Mouse (Mus musculus): ENCODE measurements around the gene Rcor1. TPM values are rescaled to one million over a fixed set of nuclear protein-coding genes. Genes with fewer than 3 reads are reported as not detected.

Gene Rcor1
- polyA plus RNA-seq, 1 experiment from 2014 or later: 10.0 TPM

- 67% methylated on average over 6 of the region's 6 CpGs for WGBS
- Histone ChIP-seq H3K4me2 (no peak overlapping the region), H3K27ac (no peak overlapping the region), H3K9ac (no peak overlapping the region), H3K36me3 (no peaks in the 10 kb centered on the region), H3K4me3 (replicated peaks) (no peak overlapping the region), H3K27me3 (no peaks in the 10 kb centered on the region), H3K4me1 (peaks cover 40% of the 10 kb centered on the region), H3K9me3 (replicated peaks) (no peaks in the 10 kb centered on the region)
- peak; percentile 43; the same call in 1 of the 2 replicates for ATAC-seq (replicated peaks; ENCODE audit: low FRiP score)
Measured at GRCm38 (mm10) chr12:111005803-111006202, 33.3 kb upstream of the Rcor1 start.

DNA sequence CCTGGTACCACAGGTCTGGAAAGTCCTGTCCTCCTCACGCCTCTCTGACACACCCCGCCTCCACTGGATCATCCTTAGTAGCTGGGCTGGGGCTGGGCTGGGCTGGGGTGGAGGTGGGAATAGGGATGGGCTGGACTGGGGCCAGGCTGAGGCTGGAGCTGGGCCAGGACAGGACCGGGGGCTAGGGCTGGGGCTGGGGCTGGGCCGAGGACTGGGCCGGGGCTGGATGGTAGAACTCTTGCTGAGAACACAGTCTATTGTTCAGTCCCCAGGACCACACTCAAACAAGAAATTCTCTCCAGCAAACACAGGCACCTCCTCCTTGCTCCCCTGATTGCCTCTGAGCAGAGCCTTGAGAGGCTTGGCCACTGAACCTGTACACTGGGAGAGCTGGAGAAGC, 32.8 kb upstream of the Rcor1 start:
- H3K4me1 ChIP-seq: peaks cover 40% of the 10 kb centered on the region
- no peaks in the 10 kb centered on the region for H3K27me3 ChIP-seq
- H3K9ac ChIP-seq: no peak overlapping the region
- H3K4me3 ChIP-seq (replicated peaks): no peak overlapping the region
- 0 out of 2 replicates have a peak, but pooled peaks have one; percentile 37 for ATAC-seq (replicated peaks; ENCODE audit: low FRiP score)
- H3K36me3 ChIP-seq: no peaks in the 10 kb centered on the region
- H3K27ac ChIP-seq: peak overlapping the region; percentile 39
- no peaks in the 10 kb centered on the region for H3K9me3 ChIP-seq (replicated peaks)
- H3K4me2 ChIP-seq: no peak overlapping the region
- 70% methylated on average over 5 of the region's 5 CpGs for WGBS

DNA sequence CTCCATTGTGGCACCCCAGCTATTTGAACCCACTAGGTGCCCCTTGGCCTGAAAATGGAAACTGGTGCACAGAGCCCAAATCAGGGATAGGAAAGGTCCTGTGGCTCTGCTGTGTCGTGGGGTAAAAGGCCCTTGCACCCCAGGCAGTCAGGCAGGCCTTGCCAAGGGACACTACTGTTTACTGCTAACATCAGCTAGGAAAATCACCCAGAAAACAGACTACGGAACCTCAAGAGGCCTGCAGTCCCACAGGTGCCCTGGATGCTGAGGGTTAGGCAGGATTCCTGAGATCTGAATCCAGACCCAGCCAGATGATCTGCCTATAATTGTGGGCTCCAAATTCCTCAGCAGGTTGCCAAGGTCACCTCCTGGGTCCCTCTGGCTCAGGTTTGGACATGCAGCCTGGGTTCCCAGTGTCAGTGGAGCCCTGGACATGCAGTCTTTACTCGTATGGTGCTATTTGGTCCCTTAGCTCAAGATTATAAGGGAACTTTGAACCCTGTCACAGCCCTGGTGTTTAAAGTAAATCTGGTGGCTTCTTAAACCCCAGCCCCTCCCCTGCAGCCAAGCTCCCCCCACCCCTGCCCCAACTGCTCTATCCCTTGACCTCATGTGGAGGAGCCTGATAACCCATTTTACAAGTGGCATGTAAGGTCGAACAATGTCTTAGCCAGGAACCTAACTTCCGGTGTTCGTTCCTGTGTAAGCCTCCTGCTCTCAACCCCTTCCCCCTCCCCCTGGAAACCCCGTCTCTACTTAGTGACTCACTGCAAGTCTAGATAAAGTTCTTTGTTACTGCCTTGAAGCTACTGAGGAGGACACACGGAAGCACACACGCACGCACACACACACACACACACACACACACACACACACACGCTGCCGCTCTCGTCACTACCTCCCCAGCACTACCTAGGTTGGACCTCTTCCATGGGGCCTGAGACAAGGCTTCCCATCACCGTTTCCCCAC, 31.7 kb upstream of the Rcor1 start:
- H3K4me2 ChIP-seq: no peak overlapping the region
- H3K9ac ChIP-seq: no peak overlapping the region
- no peaks in the 10 kb centered on the region for H3K27me3 ChIP-seq
- no peaks in the 10 kb centered on the region for H3K9me3 ChIP-seq (replicated peaks)
- peak; percentile 49; the same call in 1 of the 2 replicates for ATAC-seq (replicated peaks; ENCODE audit: low FRiP score)
- peak overlapping the region; percentile 39 for H3K27ac ChIP-seq
- no peaks in the 10 kb centered on the region for H3K36me3 ChIP-seq
- H3K4me1 ChIP-seq: peaks cover 40% of the 10 kb centered on the region
- WGBS: 53% methylated on average over 14 of the region's 14 CpGs
- no peak overlapping the region for H3K4me3 ChIP-seq (replicated peaks)

- no peak overlapping the region for H3K9ac ChIP-seq
- no peak overlapping the region for H3K4me3 ChIP-seq (replicated peaks)
- H3K4me1 ChIP-seq: peaks cover 40% of the 10 kb centered on the region
- H3K36me3 ChIP-seq: no peaks in the 10 kb centered on the region
- no peak overlapping the region for H3K4me2 ChIP-seq
- 45% methylated on average over 11 of the region's 11 CpGs for WGBS
- no peak for ATAC-seq (replicated peaks; ENCODE audit: low FRiP score)
- peak overlapping the region; percentile 56; the same call in 1 of the 2 replicates for H3K27ac ChIP-seq
- H3K9me3 ChIP-seq (replicated peaks): no peaks in the 10 kb centered on the region
- H3K27me3 ChIP-seq: no peaks in the 10 kb centered on the region
Measured at GRCm38 (mm10) chr12:111008500-111009490, 30.4 kb upstream of the Rcor1 start.

DNA sequence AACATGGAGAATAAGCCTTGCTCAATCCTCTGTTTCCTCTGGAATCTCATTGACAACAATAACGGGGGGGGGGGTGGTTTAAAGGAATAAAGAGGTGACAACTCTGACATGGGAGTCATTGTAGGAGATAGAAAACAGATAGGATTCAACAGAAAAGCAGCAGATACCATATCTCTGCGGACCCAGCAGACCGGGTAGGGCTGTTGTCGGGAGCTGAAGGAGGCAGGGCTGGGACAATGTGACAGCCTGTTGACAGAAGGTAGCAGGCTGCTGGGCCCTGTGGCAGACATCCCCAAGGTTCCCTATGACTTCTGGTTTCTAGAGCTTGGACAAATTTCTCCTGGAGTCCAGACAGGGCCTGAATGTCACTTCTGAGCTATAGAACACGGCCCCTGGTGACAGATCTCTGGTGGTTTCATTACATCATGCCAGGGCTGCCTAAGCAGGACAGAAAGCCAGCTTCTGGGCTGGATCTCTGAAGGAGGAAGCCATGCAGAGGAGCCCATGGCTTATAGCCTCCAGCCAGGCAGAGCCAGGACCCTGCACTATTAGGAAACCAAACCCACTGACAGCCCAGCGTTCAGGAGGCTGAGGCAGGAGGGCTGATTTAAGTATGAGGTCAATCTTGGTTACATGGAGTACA, 29.4 kb upstream of the Rcor1 start:
- H3K9ac ChIP-seq: no peak overlapping the region
- H3K4me3 ChIP-seq (replicated peaks): no peak overlapping the region
- ATAC-seq (replicated peaks; ENCODE audit: low FRiP score): no peak
- H3K27me3 ChIP-seq: no peaks in the 10 kb centered on the region
- H3K36me3 ChIP-seq: no peaks in the 10 kb centered on the region
- WGBS: 77% methylated on average over 6 of the region's 6 CpGs
- no peak overlapping the region for H3K4me2 ChIP-seq
- H3K9me3 ChIP-seq (replicated peaks): no peaks in the 10 kb centered on the region
- peaks cover 40% of the 10 kb centered on the region for H3K4me1 ChIP-seq
- H3K27ac ChIP-seq: no peak overlapping the region

DNA sequence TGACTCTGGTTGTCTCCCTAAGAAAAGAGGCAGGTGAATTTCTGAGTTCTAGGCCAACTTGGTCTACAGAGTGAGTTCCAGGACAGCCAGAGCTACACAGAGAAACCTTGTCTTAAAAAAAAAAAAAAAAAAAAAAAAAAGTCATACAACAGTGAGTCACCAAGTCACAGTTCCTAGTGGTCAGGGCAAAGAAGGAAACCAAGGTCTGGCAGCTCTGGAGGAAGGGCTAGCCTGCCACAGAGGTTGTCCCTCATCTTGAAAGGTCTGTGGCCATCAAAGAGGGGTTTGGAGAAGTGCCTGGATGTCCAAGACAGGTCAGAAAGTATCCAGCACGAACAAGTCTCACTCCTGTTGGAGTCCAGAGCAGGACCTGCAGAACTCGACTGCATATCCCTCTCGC, 22.3 kb upstream of the Rcor1 start:
- no peak overlapping the region for H3K4me3 ChIP-seq (replicated peaks)
- no peaks in the 10 kb centered on the region for H3K36me3 ChIP-seq
- no peaks in the 10 kb centered on the region for H3K27me3 ChIP-seq
- H3K4me2 ChIP-seq: no peak overlapping the region
- no peaks in the 10 kb centered on the region for H3K9me3 ChIP-seq (replicated peaks)
- no peak overlapping the region for H3K27ac ChIP-seq
- no peak overlapping the region for H3K9ac ChIP-seq
- ATAC-seq (replicated peaks; ENCODE audit: low FRiP score): no peak
- WGBS: 73% methylated on average over 3 of the region's 3 CpGs
- H3K4me1 ChIP-seq: no peaks in the 10 kb centered on the region

GRCm38 (mm10) chr12:111018068-111018467, 21.1 kb upstream of the Rcor1 start:
- Histone ChIP-seq H3K4me3 (replicated peaks) (no peak overlapping the region), H3K4me2 (no peak overlapping the region), H3K36me3 (no peaks in the 10 kb centered on the region), H3K27ac (no peak overlapping the region), H3K27me3 (no peaks in the 10 kb centered on the region), H3K4me1 (no peaks in the 10 kb centered on the region), H3K9ac (no peak overlapping the region), H3K9me3 (replicated peaks) (no peaks in the 10 kb centered on the region)
- WGBS: 91% methylated on average over 11 of the region's 11 CpGs
- no peak for ATAC-seq (replicated peaks; ENCODE audit: low FRiP score)

DNA sequence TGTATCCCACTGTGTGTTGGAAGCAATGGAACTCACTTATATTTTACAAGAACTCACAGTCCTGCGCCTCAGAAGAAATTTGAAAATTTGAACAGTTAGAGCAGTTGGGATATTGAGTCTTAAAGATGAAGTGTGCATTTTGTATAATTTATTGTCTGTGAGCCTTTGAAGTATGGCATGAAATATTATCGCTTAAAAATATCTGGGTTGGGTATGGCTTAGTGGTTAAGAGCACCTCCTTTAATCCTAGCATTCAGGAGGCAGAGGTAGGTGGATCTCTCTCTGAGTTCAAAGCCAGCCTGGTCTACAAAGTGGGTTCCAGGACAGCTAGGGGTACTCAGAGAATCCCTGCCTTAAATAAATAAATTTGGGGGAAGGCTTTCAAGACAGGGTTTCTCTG, 20.1 kb upstream of the Rcor1 start:
- Histone ChIP-seq H3K27me3 (no peaks in the 10 kb centered on the region), H3K9me3 (replicated peaks) (no peaks in the 10 kb centered on the region), H3K4me1 (no peaks in the 10 kb centered on the region), H3K9ac (no peak overlapping the region), H3K27ac (no peak overlapping the region), H3K4me3 (replicated peaks) (no peak overlapping the region), H3K36me3 (no peaks in the 10 kb centered on the region), H3K4me2 (no peak overlapping the region)
- ATAC-seq (replicated peaks; ENCODE audit: low FRiP score): no peak
- 92% methylated on average over 2 of the region's 2 CpGs for WGBS

GRCm38 (mm10) chr12:111021138-111021537, 18.0 kb upstream of the Rcor1 start:
- H3K9ac ChIP-seq: no peak overlapping the region
- H3K27ac ChIP-seq: no peak overlapping the region
- H3K27me3 ChIP-seq: no peaks in the 10 kb centered on the region
- no peak overlapping the region for H3K4me3 ChIP-seq (replicated peaks)
- no peak overlapping the region for H3K4me2 ChIP-seq
- no peaks in the 10 kb centered on the region for H3K4me1 ChIP-seq
- H3K9me3 ChIP-seq (replicated peaks): no peaks in the 10 kb centered on the region
- 29% methylated on average over 1 of the region's 1 CpGs for WGBS
- no peak for ATAC-seq (replicated peaks; ENCODE audit: low FRiP score)
- H3K36me3 ChIP-seq: no peaks in the 10 kb centered on the region

GRCm38 (mm10) chr12:111021577-111021976, 17.6 kb upstream of the Rcor1 start:
- ATAC-seq (replicated peaks; ENCODE audit: low FRiP score): no peak
- Histone ChIP-seq H3K9ac (no peak overlapping the region), H3K27me3 (no peaks in the 10 kb centered on the region), H3K4me3 (replicated peaks) (no peak overlapping the region), H3K4me1 (no peaks in the 10 kb centered on the region), H3K27ac (no peak overlapping the region), H3K36me3 (no peaks in the 10 kb centered on the region), H3K9me3 (replicated peaks) (no peaks in the 10 kb centered on the region), H3K4me2 (no peak overlapping the region)
- 63% methylated on average over 3 of the region's 3 CpGs for WGBS

All from kidney, embryonic 15.5 days (tissue).